Mouse (Mus musculus) midbrain, embryonic 12.5 days (tissue): ENCODE results near the gene Dnajc22. TPM values are rescaled to one million over a fixed set of nuclear protein-coding genes. Genes with fewer than 3 reads are reported as not detected.

Experiments
- microRNA-seq: library from miRNA; unstranded; fragments of <30 nt; microRNA quantifications from one replicate; pipeline ENCODE4, GENCODE M21; 2017
- polyA plus RNA-seq: library from polyadenylated mRNA; unstranded; fragments of >200 nt; fragmentation: Nextera tagmentation; extraction: Ambion mirVana; gene quantifications from 2 replicates; pipeline ENCODE4 v1.2.1, GENCODE M21; 2016

The Dnajc22 gene
- polyA plus RNA-seq, 1 experiment from 2014 or later: 2.2 TPM

Small RNA genes lying within 50 kb of the gene (microRNA-seq; reads per million reads assigned to microRNA genes)
- 0.93 reads per million for gene Mir6960

Other genes with a start within 250 kb of the Dnajc22 start
- gene Kmt2d, start 222.0 kb upstream of the Dnajc22 start, polyA plus RNA-seq: 13.4 and 13.8 TPM in 2 replicates
- gene Rhebl1, start 198.6 kb upstream of the Dnajc22 start, polyA plus RNA-seq: 20.1 and 22.9 TPM in 2 replicates
- gene Dhh, start 194.6 kb upstream of the Dnajc22 start, polyA plus RNA-seq: 0.56 and 0.66 TPM in 2 replicates
- 37.1 and 40.7 TPM in 2 replicates for gene Lmbr1l, start 174.9 kb upstream of the Dnajc22 start, polyA plus RNA-seq
- 1,566 and 1,635 TPM in 2 replicates for gene Tuba1b, start 158.6 kb upstream of the Dnajc22 start, polyA plus RNA-seq
- gene Gm49450, start 139.6 kb upstream of the Dnajc22 start, polyA plus RNA-seq: not detected in 2 replicates
- gene Tuba1a, start 139.5 kb upstream of the Dnajc22 start, polyA plus RNA-seq: 9,394 and 9,642 TPM in 2 replicates
- gene Tuba1c, start 63.3 kb upstream of the Dnajc22 start, polyA plus RNA-seq: 73.7 and 79.3 TPM in 2 replicates
- gene Prph, start 38.0 kb upstream of the Dnajc22 start, polyA plus RNA-seq: 5.4 and 8.1 TPM in 2 replicates
- gene Troap, start 18.6 kb upstream of the Dnajc22 start, polyA plus RNA-seq: 33.2 and 38.3 TPM in 2 replicates
- gene C1ql4, start 5.4 kb upstream of the Dnajc22 start, polyA plus RNA-seq: 18.2 and 19.9 TPM in 2 replicates
- gene Spats2, start 32.7 kb downstream of the Dnajc22 start, polyA plus RNA-seq: 65.3 and 73.7 TPM in 2 replicates
- 0.16 and 0.23 TPM in 2 replicates for gene Kcnh3, start 131.7 kb downstream of the Dnajc22 start, polyA plus RNA-seq
- 196 and 202 TPM in 2 replicates for gene Mcrs1, start 158.8 kb downstream of the Dnajc22 start, polyA plus RNA-seq
- gene Prpf40b, start 201.9 kb downstream of the Dnajc22 start, polyA plus RNA-seq: 75.9 and 78.1 TPM in 2 replicates
- gene Fam186b, start 202.7 kb downstream of the Dnajc22 start, polyA plus RNA-seq: 0.22 and 0.26 TPM in 2 replicates